Mouse (Mus musculus) retina, adult 2 months (tissue): Measurements from ENCODE around the gene Cpox.
"Not testable (repeated sequence)": the region's sequence is repeated elsewhere in the genome, so short reads cannot be mapped to it uniquely, and the experiment has no call there.

ENCODE experiments used
- DNase-seq: peaks from one replicate; pipeline ENCODE4 v3.0.0-alpha.2; 2012; ENCODE audit warnings: low read depth, low spot score

Cpox gene

DNA sequence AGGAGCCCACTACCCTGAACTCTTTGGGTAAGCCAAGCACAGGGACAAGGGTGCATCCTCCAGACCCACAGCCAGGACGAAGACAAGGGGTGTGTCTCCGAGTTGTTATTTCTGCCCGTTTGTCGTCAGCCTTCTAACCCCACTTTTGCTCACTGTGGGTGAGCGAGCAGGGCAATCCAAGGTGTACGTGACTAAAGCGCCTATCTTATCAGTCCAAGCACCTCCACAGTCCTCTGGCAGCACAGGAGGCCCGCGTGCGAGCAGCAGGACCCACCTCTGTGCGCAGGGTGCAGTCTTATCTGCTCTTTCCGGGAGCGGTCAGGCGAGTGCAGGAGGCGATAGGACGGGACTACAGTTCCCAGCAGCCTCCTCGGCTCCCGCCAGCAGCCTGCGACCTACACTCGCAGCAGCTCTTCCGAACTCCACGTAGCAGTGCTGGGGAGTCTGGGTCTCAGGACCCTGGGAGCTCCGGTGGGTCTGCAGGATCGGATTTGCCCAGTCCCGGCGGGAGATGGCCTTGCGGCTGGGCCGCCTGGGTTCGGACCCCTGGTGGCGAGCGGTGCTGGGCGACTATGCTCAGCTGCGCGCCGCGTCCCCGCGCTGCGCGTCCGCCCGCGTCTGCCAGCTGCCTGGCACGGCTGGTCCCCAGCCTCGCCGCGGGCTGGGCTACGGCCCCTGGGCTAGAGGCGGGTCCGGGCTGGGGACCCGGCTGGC is at the start of gene Cpox:
TSS of gene Cpox (plus strand) at position 376 of the 714 bp plus-strand sequence.
- peak; percentile 71 for DNase-seq

DNA sequence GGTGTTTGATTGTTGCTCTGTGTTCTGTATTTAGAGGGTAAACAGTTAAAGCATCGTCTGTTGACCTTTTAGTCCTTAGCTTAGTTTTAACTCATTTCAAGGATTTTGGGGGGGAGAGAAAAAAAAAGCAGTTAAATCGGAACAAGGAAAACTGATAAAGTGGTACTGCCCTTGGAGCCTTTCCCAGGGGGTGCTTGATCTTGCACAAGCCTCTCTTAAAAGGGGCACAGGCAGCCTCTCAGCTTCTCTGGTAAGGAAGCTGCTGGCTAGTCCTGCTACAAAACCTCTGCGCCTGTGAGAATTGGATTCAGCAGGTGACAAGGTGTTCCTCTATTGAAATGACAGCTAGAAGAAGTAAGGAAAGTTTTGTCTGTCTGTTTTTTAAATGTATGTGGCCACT is 47.7 kb upstream of the Cpox start:
- no peak for DNase-seq

DNA sequence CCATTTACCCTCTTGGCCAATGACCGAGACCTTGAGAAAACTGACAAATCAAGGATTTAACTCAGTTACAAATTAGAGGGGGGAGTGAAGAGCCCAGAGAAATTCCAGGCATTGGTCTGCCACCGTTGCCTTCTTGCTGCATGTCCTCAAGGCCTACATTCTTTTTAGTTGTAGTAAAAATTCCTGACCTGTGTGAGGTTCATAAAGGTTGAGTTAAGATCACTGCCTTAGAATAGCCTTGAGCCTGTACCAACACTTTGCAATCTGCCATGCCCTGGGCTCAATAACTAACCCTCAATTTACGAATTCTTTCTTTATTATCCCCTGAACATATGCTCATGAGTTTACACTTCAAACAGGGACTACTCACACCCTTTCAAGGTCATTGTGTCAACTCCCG is 47.0 kb upstream of the Cpox start:
- no peak for DNase-seq

DNA sequence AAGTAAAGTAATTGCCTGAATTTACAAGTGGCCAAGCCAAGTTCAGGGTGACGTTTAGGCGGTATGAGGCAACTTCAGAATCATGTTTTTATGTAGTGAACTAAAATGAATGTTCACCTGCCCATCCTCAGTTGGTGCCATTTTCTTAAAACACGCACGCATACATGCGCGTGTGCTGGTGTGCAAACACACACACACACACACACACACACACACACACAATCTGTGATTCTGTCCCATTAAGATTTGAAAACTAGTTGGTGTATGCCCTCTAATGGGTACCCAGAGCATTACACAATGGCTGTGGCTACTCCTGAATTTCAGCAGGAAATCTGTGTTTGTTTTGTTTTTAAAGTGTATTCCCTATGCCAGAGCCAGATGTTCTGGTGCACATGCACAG is 46.1 kb upstream of the Cpox start:
- DNase-seq = no peak

DNA sequence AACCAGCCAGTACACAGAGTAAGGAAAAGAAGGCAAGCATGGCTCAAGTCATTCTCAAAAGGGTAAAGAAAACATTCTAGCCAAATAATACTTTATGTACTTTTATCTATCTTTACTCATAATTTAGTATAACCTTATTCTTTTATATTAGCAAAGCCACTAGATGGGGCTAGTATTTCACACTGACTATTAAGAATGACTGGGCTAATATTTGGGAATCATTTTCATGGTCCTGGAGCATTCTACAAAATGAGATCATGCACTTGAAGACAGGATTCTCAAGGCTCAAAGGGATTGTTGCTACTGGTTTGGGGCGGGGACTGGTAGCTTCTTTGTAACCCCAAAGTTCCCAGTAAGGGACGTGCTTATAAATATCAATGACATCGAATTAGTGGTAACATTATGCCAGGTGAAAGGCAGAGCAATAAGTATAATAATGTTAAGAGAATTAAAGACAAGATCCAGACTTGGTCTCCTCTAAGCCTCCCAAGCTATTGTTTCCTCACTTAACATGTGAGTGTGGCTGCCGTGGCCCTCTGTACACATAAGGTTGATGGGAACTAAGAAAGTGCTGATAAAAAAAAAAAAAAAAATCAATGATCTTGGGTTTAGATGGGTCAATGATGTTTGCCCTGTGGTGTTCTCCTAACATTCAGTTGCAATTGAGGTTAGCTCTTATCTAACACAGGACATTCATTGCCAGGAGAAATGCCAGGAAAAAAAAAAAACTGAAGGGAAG is 42.3 kb upstream of the Cpox start:
- DNase-seq = no peak

DNA sequence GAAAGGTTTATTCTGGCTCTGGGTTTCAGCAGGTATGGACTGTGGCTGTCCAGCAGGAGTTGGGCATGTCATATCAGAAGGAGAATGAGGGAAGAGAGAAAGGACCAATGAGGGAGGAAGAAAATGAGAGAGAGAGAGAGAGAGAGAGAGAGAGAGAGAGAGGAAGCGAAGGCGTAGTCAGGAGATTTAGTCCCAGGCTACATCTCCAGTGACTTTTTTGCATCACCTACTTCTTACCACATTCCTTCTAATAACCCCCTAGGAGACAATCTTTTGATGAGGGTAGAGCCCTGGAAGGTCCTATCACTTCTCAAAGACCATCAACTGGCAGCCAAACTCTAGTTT is 41.8 kb upstream of the Cpox start:
- DNase-seq = no peak

DNA sequence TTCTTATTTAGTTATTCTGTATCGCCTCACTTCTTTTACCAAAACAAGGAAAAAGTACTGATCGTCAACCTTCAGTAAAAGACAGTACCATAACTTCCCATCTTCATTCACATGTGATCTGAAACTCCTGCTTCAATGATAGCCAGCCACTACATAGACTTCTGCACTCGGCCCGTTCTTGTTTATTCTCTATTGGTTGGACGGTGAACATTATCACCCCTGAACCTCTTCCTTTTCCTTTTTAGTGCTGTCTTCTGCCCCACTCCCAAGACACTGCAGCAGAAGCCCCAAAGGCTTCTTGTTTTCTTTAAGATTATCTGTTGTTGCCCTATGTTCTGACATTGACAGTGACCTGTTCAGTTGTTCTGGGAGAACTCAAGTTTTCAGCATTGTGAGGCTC is 41.1 kb upstream of the Cpox start:
- no peak for DNase-seq

DNA sequence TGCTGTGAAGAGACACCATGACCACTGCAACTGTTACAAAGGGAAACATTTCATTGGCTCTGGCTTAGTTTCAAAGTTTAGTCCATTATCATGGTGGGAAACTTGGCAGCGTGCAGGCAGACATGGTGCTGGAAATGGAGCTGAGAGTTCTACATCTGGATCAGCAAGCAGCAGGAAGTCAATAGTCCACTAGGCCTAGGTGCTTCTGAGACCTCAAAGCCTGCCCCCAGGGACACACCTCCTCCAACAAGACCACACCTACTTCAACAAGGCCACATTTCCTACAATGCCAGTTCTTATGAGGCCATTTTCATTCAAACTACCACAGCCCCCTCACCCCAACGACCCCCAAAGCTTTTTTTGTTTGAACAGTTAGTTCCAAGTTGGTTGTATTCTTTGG is 40.4 kb upstream of the Cpox start:
- no peak for DNase-seq

DNA sequence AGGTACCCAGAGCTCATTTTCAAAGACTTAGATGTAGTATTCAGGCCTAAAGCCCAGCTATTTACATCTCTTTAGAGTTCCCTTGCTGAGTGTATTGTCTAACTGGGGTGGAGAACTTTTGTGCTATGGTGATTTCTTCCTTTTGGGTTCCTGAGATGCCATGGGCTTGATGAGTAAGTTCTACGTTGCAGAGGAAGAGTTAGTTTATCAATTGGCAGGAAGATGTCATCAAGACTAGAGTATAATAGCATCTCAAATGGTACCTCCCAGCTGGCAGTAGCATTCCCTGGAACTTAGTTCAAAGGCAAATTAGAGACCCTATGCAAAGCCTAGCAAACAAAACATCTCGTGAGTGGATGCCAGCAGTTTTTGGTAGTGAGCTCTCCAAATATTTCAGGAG is 34.2 kb upstream of the Cpox start:
- no peak for DNase-seq

DNA sequence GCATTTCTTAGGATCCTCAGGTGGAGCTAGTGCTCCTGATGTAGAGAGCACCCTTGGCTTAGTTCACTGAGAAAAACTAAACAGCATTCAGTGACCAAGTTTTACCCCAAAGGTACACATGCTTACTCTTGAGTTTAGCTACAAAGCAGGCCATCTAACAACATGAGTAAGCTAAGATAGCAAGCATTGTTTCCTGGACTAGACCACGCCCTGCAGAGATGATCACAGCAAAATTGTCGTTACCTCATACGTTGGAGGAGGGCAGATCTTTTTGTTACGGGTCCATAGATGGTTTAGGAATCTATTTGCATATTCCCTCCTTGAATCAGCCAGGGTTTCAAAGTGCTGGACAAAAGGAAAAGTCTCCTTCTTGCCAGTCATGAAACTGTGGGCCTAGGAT is 32.6 kb upstream of the Cpox start:
- DNase-seq = no peak

DNA sequence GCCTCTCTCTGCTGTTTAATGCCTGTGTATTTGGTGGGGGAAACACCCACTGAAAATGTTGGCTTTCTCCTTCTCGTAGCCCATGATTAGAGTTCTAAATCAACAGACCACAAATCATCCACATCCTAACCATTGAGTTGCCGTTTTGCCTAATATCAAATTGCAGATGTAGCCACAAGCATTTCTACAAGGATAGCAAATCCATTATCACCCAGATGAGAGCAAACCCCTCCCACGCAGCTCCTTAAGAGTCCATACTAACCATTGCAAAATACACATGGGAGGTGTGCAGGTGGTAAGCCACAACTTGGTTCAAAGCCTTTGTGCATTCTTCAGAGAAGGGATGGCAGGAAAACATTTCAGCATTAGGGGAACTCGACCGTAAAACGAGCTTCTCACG is 32.1 kb upstream of the Cpox start:
- no peak for DNase-seq

DNA sequence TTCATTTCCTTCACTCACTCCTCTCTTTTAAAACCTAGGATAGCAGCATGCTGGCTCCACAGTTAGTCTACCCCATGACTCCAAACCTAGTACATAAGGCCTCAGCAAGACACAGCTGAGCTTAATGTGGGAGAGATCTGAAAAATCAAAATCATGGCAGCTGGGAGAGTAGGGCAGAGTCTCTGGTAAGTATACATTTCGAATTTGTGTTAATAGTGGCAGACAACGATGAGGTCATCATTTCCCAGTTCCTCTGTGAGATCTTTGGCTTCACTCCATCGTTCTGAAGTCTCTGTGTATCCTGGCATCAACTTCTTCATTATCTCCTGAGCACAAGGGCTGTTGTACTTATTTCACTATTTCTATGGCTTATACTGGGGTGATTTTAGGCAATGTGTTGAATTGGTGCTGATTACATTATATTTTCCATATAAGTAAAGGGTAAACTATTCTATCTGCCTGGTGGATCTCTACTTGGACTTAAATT is 31.4 kb upstream of the Cpox start, which contains the start of gene E330017A01Rik:
TSS of gene E330017A01Rik (minus strand) at position 51 of the 487 bp plus-strand sequence.
- no peak for DNase-seq

DNA sequence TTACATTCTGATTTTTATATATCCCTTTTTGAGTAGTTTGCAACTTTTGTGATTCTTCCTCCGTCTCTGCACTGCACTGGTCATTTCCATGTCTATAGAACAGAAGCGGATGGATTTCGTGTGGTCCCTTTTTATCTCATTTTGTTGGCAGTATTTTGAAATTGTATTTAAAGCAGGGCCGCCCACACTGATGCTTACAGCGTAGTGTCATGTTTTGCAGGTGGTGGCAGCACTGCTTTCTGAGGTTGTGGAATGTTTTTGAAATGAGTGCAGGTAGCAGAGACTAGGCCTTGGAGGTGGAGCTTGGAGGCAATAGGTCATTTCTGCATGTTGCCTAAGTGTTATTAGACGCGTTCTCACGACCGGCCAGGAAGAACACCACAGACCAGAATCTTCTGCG is 20.1 kb upstream of the Cpox start:
- no peak for DNase-seq

DNA sequence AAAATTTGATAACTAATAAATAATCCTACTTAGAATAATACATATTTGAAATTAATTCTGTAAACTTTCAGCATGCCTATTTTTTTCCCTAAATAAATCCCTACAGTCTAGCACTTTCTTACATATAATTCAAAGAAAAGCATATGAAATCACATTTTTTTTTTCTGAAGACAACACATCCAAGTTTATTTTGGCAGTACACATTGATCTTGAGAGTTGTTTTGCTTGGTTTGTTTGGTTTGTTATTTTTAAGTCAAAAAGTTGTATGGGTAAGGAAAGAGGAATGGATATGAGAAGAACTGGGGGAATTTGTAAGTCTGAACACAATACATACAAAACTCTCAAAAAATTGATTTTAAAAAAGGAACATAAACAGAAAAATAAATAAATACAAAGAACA is 14.3 kb upstream of the Cpox start:
- no peak for DNase-seq

DNA sequence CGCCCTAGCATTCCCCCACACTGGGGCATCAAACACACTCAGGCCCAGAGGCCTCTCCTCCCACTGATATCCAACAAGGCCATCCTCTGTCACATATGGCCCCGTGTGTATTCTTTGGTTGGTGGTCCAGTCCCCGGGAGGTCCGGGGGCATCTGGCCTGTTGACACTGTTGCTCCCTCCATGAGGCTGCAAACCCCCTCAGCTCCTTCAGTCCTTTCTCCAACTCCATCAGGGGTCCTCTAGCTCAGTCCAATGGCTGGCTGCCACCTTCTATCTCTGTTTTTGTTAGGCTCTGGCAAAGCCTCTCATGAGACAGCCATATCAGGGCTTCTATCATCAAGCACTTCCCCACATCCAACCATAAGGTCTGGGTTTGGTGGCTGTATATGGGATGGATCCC is 13.6 kb upstream of the Cpox start:
- no peak for DNase-seq

DNA sequence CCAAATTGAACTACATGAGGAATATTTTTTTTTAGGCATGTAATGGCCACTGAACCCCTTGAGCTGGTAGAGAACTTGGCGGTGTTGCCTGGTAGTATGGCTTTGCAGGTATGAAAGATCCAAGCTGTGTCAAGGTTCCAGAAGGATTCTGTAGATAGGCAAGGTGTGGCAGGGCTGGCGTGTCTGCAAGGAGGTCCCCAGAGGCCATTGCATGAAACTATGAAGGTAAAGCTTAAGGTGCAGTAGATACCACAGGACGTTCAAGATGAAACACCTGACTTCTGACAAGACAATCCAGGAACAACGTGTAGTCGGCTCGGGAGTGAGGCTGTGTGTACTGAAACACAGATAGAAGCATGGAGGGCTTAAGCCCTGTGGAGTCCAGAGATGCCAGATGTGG is 11.4 kb upstream of the Cpox start:
- no peak for DNase-seq

DNA sequence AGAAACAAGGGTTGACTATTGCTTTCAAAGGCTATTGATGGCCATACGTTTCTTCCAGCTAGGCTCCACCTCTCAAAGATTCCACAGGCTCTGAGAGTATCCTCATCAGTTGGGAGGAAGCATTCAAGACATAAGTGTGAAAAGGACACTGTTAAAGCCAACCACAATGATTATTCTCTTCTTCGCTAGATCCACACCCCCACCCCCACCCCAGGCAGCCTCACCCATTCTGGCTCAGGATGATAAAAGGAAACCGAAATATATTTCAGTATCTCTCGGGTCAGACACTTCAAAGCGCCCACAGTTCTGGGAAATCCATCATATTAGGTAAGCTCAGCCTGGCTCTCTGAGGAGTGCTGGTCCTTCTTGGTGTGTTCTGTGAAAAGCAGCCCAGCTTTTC is 8.3 kb upstream of the Cpox start:
- DNase-seq = no peak

DNA sequence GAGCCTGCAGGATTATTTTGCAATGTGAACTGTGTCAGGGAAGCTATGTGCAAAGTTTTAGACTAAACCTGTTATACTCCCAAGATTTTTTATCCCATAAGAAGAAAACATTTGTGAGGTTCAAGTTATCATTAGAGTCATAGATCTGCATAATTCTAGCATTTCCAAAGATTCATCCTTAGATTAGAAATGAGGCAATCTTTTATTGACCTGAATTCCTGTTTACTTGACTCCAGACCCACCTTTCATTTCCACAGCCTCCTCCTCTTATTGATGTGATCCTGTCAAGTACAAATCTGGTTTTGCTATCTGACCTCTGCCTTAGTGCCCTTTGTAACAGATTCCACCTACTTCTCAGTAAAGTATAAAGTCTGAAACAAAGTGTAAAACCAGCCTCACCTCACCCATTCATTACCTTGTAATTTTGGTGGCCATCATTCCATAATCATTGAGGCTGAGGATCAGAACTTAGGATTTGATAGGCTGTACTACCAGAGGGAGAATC is 7.8 kb upstream of the Cpox start:
- DNase-seq = no peak

DNA sequence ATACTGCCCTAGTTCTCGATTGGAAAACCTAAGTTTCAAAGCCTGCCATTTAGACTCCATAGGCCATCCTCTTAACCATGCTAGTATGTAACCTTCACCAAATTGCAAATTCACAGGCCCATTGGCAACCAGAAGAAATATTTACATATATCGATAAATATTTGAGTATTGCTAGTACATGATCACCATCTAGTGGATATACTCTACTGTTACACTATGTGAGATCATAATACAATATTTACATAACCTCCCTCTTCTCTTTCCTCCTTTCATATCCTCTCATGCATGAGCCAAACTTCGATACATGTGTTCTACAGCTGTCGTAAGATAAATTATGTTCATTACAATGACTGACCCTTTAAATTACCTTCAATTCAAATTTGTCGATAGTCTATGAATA is 7.1 kb upstream of the Cpox start:
- no peak for DNase-seq

DNA sequence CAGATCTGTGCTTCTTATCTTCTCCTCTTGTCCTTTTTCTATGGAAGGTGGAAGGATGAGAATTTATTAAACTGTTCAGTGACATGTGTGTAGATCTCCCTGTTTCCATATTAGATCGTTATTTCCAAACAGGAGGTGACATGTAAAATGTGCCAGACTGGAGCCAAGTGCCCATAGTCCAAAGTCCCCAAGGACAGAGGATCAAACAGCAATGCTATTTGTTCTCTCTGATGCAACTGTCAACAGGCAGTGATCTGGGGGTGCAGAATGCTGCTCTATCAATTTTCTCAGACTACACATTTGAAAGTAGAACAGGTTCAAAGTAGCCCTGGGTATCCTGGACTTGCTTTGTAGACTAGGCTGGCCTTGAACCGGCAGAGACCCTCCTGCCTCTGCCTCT is 6.3 kb upstream of the Cpox start:
- DNase-seq = no peak

DNA sequence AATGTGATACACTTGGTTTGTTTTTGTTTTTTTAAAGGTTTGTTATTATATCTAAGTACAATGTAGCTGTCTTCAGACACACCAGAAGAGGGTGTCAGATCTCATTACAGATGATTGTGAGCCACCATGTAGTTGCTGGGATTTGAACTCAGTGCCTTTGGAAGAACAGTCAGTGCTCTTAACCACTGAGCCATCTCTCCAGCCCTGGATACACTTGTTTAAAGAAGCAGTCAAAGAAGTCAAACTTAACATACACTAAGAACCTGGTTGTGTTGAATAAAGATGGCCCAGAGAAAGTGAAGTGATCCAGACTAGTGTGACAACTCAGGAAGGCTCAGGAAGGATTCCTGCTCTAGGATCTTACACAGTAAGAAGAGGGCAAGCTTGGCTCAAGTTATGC is 5.0 kb upstream of the Cpox start:
- DNase-seq = not testable (repeated sequence)

DNA sequence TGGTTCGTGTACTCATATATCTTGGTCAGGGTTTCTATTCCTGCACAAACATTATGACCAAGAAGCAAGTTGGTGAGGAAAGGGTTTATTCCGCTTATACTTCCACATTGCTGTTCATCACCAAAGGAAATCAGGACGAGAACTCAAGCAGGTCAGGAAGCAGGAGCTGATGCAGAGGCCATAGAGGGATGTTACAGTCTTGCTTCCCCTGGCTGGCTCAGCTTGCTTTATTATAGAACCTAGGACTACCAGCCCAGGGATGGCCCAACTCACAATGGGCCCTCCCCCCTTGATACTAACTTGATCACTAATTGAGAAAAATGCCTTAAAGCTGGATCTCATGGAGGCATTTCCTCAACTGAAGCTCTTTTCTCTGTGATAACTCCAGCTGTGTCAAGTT is 3.4 kb upstream of the Cpox start:
- DNase-seq = not testable (repeated sequence)

DNA sequence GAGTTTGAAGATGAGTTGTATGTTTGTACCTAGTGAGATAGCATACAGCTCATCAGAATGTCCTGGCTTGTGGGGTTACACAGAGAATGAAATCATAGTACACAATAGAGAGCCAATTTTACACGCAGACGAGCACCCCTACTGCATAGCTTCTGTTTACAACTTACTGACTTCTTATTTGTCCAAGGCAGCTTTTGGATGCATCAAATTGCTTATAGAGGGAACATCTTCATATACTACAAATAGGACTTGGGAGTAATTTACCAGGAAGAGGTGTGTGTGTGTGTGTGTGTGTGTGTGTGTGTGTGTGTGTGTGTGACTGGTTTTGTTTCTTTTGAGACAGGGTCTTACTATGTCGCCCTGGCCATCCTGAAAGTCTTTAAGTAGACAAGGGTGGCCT is 1.5 kb upstream of the Cpox start:
- DNase-seq = no peak
